Mouse (Mus musculus) kidney, postnatal 36 days (tissue): ENCODE measurements around the gene Gm20388.

Experiments used
- DNase-seq, 2 experiments: peaks; one replicate each; pipeline ENCODE4 v3.0.0; 2021 to 2022; ENCODE audit warnings: mixed read lengths in 2 of 2

The Gm20388 gene

GRCm38 (mm10) chr8:122961458-122961857 is 3050.8 kb downstream of the Gm20388 start:
- DNase-seq, result peak; percentile 34 to 47

- DNase-seq, result no peak
These were observed 3051.4 kb downstream of the Gm20388 start for GRCm38 (mm10) chr8:122962046-122962445.

GRCm38 (mm10) chr8:122966638-122967037 is 3056.0 kb downstream of the Gm20388 start:
- DNase-seq, result no peak

- no peak for DNase-seq
These were observed 3057.5 kb downstream of the Gm20388 start for GRCm38 (mm10) chr8:122968145-122968544.

- DNase-seq, result no peak
These were observed 3059.5 kb downstream of the Gm20388 start for GRCm38 (mm10) chr8:122969964-122970620.

- peak in 1 of 2 experiments; percentile 28 for DNase-seq
These were observed 3065.4 kb downstream of the Gm20388 start for GRCm38 (mm10) chr8:122976046-122976445.

GRCm38 (mm10) chr8:122979424-122979823 is 3068.8 kb downstream of the Gm20388 start:
- no peak for DNase-seq

- no peak for DNase-seq
These were observed 3069.3 kb downstream of the Gm20388 start for GRCm38 (mm10) chr8:122979865-122980509.

- DNase-seq, result no peak
These were observed 3071.0 kb downstream of the Gm20388 start for GRCm38 (mm10) chr8:122981646-122982045.

GRCm38 (mm10) chr8:122983178-122983942 is 3072.7 kb downstream of the Gm20388 start:
- peak; percentile 68 to 72 for DNase-seq

GRCm38 (mm10) chr8:122984175-122984574 is 3073.5 kb downstream of the Gm20388 start:
- no peak for DNase-seq

GRCm38 (mm10) chr8:122986501-122987184 is 3076.0 kb downstream of the Gm20388 start:
- DNase-seq, result no peak

- DNase-seq, result no peak
These were observed 3076.6 kb downstream of the Gm20388 start for GRCm38 (mm10) chr8:122987255-122987654.

- peak; percentile 23 to 51 for DNase-seq
These were observed 3078.3 kb downstream of the Gm20388 start for GRCm38 (mm10) chr8:122988955-122989354.

GRCm38 (mm10) chr8:122989976-122990375 is 3079.3 kb downstream of the Gm20388 start:
- no peak for DNase-seq

GRCm38 (mm10) chr8:122991368-122991767 is 3080.7 kb downstream of the Gm20388 start:
- no peak for DNase-seq

- DNase-seq, result no peak
These were observed 3081.7 kb downstream of the Gm20388 start for GRCm38 (mm10) chr8:122992296-122992695.

- no peak for DNase-seq
These were observed 3082.4 kb downstream of the Gm20388 start for GRCm38 (mm10) chr8:122993031-122993430.

GRCm38 (mm10) chr8:122993740-122994139 is 3083.1 kb downstream of the Gm20388 start:
- no peak for DNase-seq

GRCm38 (mm10) chr8:122997963-122998362 is 3087.3 kb downstream of the Gm20388 start:
- DNase-seq, result no peak

- no peak for DNase-seq
These were observed 3089.7 kb downstream of the Gm20388 start for GRCm38 (mm10) chr8:123000311-123000710.

GRCm38 (mm10) chr8:123004033-123004922 is 3093.6 kb downstream of the Gm20388 start:
- no peak for DNase-seq
